Mouse (Mus musculus): ENCODE results near the gene Taf7l. TPM values are rescaled to one million over a fixed set of nuclear protein-coding genes. Genes with fewer than 3 reads are reported as not detected.

Taf7l gene
- polyA plus RNA-seq, 1 experiment from 2014 or later = 0.37 TPM

GRCm38 (mm10) chrX:134426819-134427218 is 49.5 kb downstream of the Taf7l start:
- no peak overlapping the region for H3K9ac ChIP-seq
- no peaks in the 10 kb centered on the region for H3K4me1 ChIP-seq (replicated peaks; ENCODE audit: control insufficient read depth, insufficient read depth, low read length)
- H3K27me3 ChIP-seq (ENCODE audit: control insufficient read depth, insufficient read depth, low read length) = 0 out of 2 replicates have a peak, but pooled peaks cover 6% of the 10 kb centered on the region
- peak; percentile 71; the same call in 1 of the 2 replicates for ATAC-seq (ENCODE audit: low FRiP score)
- H3K27ac ChIP-seq = no peak overlapping the region
- no peak overlapping the region for H3K4me3 ChIP-seq (replicated peaks; ENCODE audit: low read length)
- no peaks in the 10 kb centered on the region for H3K9me3 ChIP-seq (ENCODE audit: control insufficient read depth, low read length)
- DNase-seq (ENCODE audit: low spot score) = no peak
- 63% methylated on average over 6 of the region's 6 CpGs for WGBS
- 0 out of 2 replicates have a peak, but pooled peaks cover 3% of the 10 kb centered on the region for H3K36me3 ChIP-seq (replicated peaks; ENCODE audit: control insufficient read depth, insufficient read depth)
- H3K4me2 ChIP-seq (replicated peaks) = no peak overlapping the region

GRCm38 (mm10) chrX:134425798-134426197 is 50.5 kb downstream of the Taf7l start:
- no peak overlapping the region for H3K4me2 ChIP-seq (replicated peaks)
- no peaks in the 10 kb centered on the region for H3K4me1 ChIP-seq (replicated peaks; ENCODE audit: control insufficient read depth, insufficient read depth, low read length)
- no peak overlapping the region for H3K4me3 ChIP-seq (replicated peaks; ENCODE audit: low read length)
- 71% methylated on average over 10 of the region's 10 CpGs for WGBS
- 0 out of 2 replicates have a peak, but pooled peaks cover 6% of the 10 kb centered on the region for H3K27me3 ChIP-seq (ENCODE audit: control insufficient read depth, insufficient read depth, low read length)
- no peak overlapping the region for H3K27ac ChIP-seq
- H3K9ac ChIP-seq = no peak overlapping the region
- no peak for ATAC-seq (ENCODE audit: low FRiP score)
- no peaks in the 10 kb centered on the region for H3K9me3 ChIP-seq (ENCODE audit: control insufficient read depth, low read length)
- 0 out of 2 replicates have a peak, but pooled peaks cover 3% of the 10 kb centered on the region for H3K36me3 ChIP-seq (replicated peaks; ENCODE audit: control insufficient read depth, insufficient read depth)
- DNase-seq (ENCODE audit: low spot score) = no peak

GRCm38 (mm10) chrX:134424263-134424662 is 52.0 kb downstream of the Taf7l start:
- 91% methylated on average over 5 of the region's 5 CpGs for WGBS
- H3K36me3 ChIP-seq (replicated peaks; ENCODE audit: control insufficient read depth, insufficient read depth) = no peaks in the 10 kb centered on the region
- no peak overlapping the region for H3K4me3 ChIP-seq (replicated peaks; ENCODE audit: low read length)
- no peak overlapping the region for H3K9ac ChIP-seq
- H3K27ac ChIP-seq = no peak overlapping the region
- H3K4me2 ChIP-seq (replicated peaks) = no peak overlapping the region
- H3K27me3 ChIP-seq (ENCODE audit: control insufficient read depth, insufficient read depth, low read length) = no peaks in the 10 kb centered on the region
- H3K9me3 ChIP-seq (ENCODE audit: control insufficient read depth, low read length) = no peaks in the 10 kb centered on the region
- ATAC-seq (ENCODE audit: low FRiP score) = no peak
- no peak for DNase-seq (ENCODE audit: low spot score)
- H3K4me1 ChIP-seq (replicated peaks; ENCODE audit: control insufficient read depth, insufficient read depth, low read length) = no peaks in the 10 kb centered on the region

- WGBS = 80% methylated on average over 5 of the region's 5 CpGs
- H3K9ac ChIP-seq = no peak overlapping the region
- no peaks in the 10 kb centered on the region for H3K36me3 ChIP-seq (replicated peaks; ENCODE audit: control insufficient read depth, insufficient read depth)
- H3K4me1 ChIP-seq (replicated peaks; ENCODE audit: control insufficient read depth, insufficient read depth, low read length) = no peaks in the 10 kb centered on the region
- H3K4me3 ChIP-seq (replicated peaks; ENCODE audit: low read length) = no peak overlapping the region
- DNase-seq (ENCODE audit: low spot score) (no peak), ATAC-seq (ENCODE audit: low FRiP score) (no peak)
- H3K4me2 ChIP-seq (replicated peaks) = no peak overlapping the region
- no peak overlapping the region for H3K27ac ChIP-seq
- no peaks in the 10 kb centered on the region for H3K27me3 ChIP-seq (ENCODE audit: control insufficient read depth, insufficient read depth, low read length)
- no peaks in the 10 kb centered on the region for H3K9me3 ChIP-seq (ENCODE audit: control insufficient read depth, low read length)
These were observed 56.2 kb downstream of the Taf7l start for GRCm38 (mm10) chrX:134420097-134420496.

- Histone ChIP-seq H3K4me1 (replicated peaks; ENCODE audit: control insufficient read depth, insufficient read depth, low read length) (no peaks in the 10 kb centered on the region), H3K4me2 (replicated peaks) (no peak overlapping the region), H3K27ac (no peak overlapping the region), H3K9ac (no peak overlapping the region), H3K27me3 (ENCODE audit: control insufficient read depth, insufficient read depth, low read length) (no peaks in the 10 kb centered on the region), H3K9me3 (ENCODE audit: control insufficient read depth, low read length) (no peaks in the 10 kb centered on the region), H3K36me3 (replicated peaks; ENCODE audit: control insufficient read depth, insufficient read depth) (no peaks in the 10 kb centered on the region), H3K4me3 (replicated peaks; ENCODE audit: low read length) (no peak overlapping the region)
- no peak for ATAC-seq (ENCODE audit: low FRiP score)
- no peak for DNase-seq (ENCODE audit: low spot score)
- 90% methylated on average over 1 of the region's 1 CpGs for WGBS
These were observed 64.2 kb downstream of the Taf7l start for GRCm38 (mm10) chrX:134412096-134412495.

Other genes starting within 250 kb of the Taf7l start
- gene Trmt2b, start 199.5 kb downstream of the Taf7l start, polyA plus RNA-seq (2014; fragmentation: Nextera tagmentation; extraction: Ambion mirVana) = 6.5 and 7.3 TPM in 2 replicates
- 94.8 and 109 TPM in 2 replicates for gene Tmem35a, start 181.3 kb downstream of the Taf7l start, polyA plus RNA-seq (2014; fragmentation: Nextera tagmentation; extraction: Ambion mirVana)
- gene Cenpi, start 168.4 kb downstream of the Taf7l start, polyA plus RNA-seq (2014; fragmentation: Nextera tagmentation; extraction: Ambion mirVana) = 4.3 and 7.8 TPM in 2 replicates
- 20.7 and 24.2 TPM in 2 replicates for gene Drp2, start 71.9 kb downstream of the Taf7l start, polyA plus RNA-seq (2014; fragmentation: Nextera tagmentation; extraction: Ambion mirVana)
- gene Timm8a1, start 65.4 kb upstream of the Taf7l start, polyA plus RNA-seq (2014; fragmentation: Nextera tagmentation; extraction: Ambion mirVana) = 48.5 and 50.1 TPM in 2 replicates
- gene Btk, start 107.1 kb upstream of the Taf7l start, polyA plus RNA-seq (2014; fragmentation: Nextera tagmentation; extraction: Ambion mirVana) = 0.29 TPM in 1 of 2 replicates, not detected in the other
- 187 and 221 TPM in 2 replicates for gene Rpl36a, start 109.2 kb upstream of the Taf7l start, polyA plus RNA-seq (2014; fragmentation: Nextera tagmentation; extraction: Ambion mirVana)
- gene Gla, start 124.6 kb upstream of the Taf7l start, polyA plus RNA-seq (2014; fragmentation: Nextera tagmentation; extraction: Ambion mirVana) = 2.4 and 4.1 TPM in 2 replicates
- gene Hnrnph2, start 124.7 kb upstream of the Taf7l start, polyA plus RNA-seq (2014; fragmentation: Nextera tagmentation; extraction: Ambion mirVana) = 90.2 and 102 TPM in 2 replicates
- 5.4 and 5.7 TPM in 2 replicates for gene Armcx4, start 210.0 kb upstream of the Taf7l start, polyA plus RNA-seq (2014; fragmentation: Nextera tagmentation; extraction: Ambion mirVana)
- gene Armcx1, start 241.5 kb upstream of the Taf7l start, polyA plus RNA-seq (2014; fragmentation: Nextera tagmentation; extraction: Ambion mirVana) = 71.9 and 81.9 TPM in 2 replicates

Data from hindbrain, embryonic 14.5 days (tissue).